Mouse (Mus musculus) MN1 (cell line): ENCODE results near the gene Lrrc8a.
A peak's percentile ranks its signal among the peaks of the same experiment; 100 is the strongest.

Source experiments
- DNase-seq: peaks from one replicate; pipeline ENCODE4 v3.0.0-alpha.2; 2016; ENCODE audit warnings: low spot score

Gene Lrrc8a

DNA sequence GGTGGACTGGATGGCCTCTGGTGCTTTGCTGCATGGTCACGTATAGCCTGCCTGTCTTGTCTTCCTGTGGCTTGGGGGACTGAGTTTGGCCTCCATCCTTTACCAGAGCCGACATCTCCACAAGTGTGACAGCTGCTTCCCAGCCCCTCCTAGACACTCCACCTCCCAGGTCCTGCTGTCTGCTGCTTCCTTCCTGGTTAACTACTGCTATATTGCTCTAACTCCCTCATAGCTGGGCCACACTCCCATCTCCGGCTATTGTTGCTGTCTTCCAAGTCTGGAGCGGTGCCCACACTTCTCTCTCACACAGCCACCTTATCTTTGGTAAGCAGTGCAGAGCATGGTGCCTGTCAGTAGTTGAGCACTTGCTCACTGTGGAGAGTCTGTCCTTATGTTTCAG is 2.3 kb downstream of the Lrrc8a start:
- peak; percentile 53 for DNase-seq

DNA sequence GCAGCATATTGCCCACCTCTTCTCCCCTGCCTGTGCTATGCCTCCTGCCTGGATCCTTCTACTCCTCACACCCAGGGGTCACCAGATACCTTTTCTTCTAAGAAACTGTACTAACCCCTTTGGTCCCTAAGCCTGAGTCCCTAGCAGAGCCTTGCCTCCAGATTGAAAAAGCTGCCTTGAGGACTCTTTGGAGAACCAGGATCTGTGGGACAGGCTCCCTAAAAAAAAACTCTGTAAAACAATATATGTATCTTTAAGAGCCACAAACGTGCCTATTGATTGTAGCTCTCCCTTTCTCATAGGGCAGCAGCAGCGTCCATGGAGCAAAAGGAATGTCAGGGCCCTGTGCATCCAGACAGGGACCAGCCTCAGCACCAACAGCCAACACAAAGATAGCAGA is 2.8 kb downstream of the Lrrc8a start, which contains the start of gene Gm28035:
TSS of gene Gm28035 (plus strand) at position 301 of the 400 bp plus-strand sequence.
- no peak for DNase-seq

DNA sequence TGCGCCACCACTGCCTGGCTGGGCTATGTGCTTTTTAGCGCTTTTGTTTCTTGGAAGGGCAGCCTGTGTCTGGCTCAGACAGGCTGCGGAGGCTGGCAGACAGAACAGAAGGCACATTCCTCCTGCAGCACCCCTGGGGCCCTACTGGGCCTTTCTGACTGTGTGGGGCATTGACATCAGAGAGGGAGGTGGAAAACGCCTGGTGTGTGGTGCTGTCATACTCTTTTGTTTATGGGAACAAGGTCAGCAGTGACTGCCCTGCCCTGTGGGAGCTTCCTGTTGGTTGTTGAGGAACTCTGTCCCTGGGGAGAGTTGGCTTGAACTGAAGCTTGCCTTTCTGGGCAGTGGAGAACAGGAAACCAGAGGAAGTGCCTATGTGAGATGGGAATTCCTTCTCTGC is 5.0 kb downstream of the Lrrc8a start:
- DNase-seq: no peak

DNA sequence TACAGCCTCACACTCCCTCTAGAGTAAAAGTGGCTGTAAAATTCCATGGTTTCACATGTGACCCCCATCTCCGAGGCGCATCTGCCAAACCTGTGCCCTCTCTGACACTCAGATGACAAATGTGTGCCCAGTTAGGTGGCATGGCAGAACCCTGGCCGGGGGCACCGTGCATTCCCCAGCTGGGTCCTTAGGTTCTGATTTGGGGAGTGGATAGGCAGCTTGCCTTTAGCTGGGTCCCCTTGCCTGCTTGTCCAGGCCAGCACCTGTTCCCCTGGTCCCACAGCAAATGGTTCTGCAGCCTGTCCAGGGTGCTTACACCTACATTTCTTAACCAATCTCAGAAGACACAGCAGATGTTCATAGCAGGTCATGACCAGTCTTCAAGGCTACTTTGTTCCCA is 5.9 kb downstream of the Lrrc8a start:
- no peak for DNase-seq

DNA sequence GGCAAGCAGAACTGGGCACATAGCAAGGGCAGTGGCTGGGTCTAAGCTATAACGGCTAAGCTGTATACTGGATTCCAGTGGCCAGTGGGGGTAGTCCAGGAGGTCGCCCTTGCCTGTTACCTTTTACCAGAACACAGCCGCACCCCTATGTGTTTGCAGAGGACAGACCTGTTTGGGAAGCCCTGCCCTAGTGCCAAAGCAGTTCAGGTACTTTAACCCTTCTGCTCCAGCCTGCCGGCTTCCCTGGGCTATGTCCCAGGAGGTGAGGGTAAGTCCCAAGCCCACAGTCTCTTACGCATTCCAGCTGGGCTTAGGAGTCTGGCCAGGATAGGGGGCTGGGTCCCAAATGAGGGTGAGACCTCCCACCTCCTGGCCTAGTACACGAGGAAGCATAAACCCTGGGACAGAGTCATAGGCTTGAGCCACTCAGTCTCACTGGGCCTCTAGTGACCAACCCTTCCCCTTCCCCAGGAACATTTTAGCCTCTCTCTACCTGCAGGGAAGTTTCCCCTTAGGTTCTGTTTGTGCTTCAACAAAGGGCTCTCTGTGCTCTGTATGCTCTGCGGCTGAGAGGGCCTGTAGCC is 7.2 kb downstream of the Lrrc8a start:
- DNase-seq: no peak

DNA sequence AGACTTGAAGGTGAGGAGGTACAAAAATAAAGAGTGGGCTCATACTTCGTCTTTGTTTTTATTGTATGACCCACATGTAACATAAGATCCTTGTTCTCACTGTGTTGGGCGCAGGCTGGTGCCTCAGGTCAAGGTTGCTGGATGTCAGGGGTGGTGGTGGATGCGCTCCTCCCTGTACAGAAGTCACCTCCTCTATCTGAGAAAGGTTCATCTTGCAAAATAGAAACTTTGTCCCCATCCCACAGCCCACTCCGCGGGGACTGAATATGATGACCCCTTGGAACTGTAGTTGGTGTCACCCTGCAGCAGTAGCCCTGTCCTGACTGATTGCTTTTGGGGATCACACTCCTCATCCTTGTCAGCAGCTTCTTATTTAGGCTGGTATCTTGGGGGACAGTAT is 9.5 kb downstream of the Lrrc8a start:
- no peak for DNase-seq

DNA sequence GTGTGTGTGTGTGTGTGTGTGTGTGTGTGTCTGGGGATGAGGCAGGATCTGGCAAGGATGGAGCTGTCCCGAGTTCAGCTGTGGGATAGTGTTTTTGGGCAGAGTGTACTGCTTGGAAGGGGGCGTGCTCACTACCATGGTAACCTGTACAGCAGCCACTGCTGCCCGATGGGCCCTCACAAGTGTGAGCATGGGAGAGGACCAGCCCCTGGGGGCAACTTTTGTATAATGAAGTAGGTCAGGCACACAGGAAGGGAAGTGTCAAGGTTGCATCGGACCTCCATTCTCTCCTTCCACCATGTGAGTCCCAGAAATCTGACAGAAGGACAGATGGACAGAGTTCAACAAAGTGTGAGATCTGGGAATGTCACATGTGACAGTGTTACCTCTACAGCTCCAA is 10.2 kb downstream of the Lrrc8a start:
- no peak for DNase-seq

DNA sequence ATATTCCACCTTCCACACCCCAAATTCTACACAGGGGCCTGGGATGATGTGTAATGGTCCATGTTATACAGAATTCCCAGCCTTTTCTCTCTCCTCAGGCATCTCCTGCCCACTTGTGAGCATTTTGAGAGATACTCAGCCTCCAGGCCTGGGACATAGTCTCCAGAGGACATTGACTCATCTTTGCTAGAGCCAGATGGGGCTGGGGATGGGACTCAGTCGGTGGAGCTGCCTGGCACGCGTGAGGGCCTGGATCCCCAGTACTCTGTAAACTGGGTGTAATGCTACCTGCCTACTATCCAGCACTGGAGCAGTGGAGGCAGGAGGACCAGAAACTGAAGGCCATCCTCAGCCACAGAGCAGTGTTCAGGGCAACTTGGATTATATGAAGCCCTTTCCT is 11.7 kb downstream of the Lrrc8a start:
- DNase-seq: no peak

DNA sequence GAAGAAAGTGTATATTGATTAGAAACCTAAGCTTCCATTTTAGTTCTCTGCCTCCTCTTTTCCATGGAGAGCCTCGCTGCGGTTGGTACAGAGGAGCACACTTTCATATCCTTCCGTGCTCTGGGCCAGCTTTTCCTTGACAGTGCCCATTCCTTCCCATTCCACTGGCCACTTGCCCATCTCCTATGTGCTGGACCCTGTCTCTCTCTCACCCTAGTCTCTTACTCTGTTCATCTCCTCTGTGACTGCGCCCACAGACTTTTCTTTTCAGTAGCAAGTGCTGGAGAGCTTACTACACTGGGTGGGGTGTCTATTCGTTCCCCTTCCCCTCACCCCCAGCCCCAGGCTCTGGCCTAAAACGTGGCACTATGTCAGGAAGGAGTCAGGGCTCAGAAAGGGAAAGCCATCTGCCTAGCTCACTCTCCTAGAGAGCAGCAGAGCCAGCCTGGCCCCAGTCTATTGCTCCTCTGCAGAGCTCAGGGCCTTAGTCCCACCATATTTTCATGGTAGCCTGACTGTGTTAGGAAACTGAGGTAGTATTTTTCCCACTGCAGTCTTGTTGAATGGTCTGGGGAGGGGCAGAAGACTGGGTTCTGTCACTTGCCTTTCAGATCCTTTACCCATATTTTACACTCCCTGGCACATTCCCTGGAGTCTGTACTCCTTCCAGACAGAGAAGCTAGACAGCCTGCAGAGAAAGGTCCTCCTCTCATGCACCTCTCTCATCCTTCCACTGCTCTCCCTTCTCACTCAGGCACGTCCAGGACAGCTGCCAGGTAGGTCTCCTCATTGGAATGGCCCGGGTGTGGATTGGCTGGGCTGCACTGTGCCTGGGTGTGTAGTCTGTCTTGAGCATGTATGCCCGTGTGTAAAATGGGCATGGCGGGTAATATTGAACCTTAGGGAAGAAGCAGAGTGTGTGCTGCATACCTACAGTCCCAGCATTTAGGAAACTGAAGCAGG is 12.9 kb downstream of the Lrrc8a start:
- no peak for DNase-seq

DNA sequence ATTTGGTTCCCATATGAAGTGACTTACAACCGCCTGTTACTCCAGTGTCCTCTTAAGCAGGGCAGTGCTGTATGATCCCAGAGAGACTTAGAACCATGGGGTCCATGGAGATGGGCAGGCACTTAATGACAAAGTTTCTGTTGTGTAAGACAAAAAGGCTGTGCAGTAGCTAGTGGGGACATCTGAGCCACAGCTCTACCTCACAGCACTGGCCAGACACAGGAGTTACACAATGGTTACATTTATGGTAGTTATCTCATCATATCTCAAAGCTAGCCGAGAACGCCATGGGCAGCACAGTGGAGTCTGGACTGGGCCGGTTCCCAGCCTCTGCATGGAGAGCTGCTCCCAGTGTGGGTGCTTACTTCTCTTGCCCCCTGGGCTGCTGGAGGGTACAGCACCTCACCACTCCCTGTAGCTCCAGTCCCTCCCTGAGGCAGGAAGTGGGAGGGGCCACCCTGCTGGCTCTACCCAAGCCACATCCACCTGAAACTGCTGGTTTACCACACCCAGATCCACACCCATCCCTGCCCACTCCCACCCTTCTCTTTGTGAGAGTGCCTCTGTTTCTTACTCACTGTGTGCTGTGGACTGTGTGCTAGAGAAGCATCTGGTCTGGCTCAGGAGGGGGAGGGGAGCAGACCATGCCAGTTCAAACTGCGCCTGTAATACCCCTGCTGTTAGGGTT is 14.0 kb downstream of the Lrrc8a start:
- DNase-seq: peak; percentile 57

DNA sequence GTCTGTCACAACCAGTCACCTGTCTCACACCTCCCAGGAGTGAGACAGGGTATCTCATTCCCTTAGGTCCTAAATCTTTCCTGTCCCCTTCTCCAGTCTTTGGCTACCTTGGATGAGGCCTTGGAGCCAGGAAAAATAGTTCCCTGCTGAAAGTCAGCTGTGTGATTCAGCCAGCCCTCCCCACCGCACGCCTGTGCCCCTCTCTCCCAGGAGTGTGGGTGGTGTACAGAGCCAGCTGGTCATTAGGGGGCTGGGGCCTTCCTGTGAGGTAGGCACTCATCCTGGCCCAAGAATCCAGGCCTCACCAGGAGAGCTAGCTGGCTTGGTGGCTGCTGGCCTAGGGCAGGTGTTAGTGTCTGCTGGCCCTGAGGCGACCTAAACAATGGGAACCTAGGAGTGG is 15.0 kb downstream of the Lrrc8a start:
- no peak for DNase-seq

DNA sequence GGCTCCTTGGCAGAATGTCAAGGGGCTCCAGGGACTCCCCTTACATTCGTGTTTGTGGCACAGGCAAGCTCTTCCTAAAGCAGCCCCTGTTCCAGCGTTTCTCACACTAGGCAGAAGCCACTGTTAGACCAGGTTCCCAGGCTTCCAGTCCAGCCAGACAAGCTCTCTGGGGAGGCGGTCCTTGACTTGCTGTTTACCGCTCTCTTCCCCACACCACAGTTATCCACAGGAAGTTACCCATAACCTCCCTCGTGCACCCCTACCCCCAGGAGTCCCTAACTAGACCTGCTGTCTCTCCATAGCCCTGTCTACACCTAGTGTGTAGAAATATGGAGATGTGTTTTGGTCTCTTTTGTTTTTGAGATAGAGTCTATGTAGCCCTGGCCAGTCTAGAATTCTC is 16.3 kb downstream of the Lrrc8a start:
- no peak for DNase-seq

DNA sequence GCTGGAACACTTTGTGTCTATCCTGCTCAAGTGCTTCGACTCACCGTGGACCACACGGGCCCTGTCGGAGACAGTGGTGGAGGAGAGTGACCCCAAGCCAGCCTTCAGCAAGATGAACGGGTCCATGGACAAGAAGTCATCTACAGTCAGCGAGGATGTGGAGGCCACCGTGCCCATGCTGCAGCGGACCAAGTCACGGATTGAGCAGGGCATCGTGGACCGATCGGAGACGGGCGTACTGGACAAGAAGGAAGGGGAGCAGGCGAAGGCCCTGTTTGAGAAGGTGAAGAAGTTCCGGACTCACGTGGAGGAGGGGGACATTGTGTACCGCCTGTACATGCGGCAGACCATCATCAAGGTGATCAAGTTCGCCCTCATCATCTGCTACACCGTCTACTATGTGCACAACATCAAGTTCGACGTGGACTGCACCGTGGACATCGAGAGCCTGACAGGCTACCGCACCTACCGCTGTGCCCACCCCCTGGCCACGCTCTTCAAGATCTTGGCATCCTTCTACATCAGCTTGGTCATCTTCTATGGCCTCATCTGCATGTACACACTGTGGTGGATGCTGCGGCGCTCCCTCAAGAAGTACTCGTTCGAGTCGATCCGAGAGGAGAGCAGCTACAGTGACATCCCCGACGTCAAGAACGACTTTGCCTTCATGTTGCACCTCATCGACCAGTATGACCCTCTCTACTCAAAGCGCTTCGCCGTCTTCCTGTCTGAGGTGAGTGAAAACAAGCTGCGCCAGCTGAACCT is 18.3 kb downstream of the Lrrc8a start:
- DNase-seq: no peak

DNA sequence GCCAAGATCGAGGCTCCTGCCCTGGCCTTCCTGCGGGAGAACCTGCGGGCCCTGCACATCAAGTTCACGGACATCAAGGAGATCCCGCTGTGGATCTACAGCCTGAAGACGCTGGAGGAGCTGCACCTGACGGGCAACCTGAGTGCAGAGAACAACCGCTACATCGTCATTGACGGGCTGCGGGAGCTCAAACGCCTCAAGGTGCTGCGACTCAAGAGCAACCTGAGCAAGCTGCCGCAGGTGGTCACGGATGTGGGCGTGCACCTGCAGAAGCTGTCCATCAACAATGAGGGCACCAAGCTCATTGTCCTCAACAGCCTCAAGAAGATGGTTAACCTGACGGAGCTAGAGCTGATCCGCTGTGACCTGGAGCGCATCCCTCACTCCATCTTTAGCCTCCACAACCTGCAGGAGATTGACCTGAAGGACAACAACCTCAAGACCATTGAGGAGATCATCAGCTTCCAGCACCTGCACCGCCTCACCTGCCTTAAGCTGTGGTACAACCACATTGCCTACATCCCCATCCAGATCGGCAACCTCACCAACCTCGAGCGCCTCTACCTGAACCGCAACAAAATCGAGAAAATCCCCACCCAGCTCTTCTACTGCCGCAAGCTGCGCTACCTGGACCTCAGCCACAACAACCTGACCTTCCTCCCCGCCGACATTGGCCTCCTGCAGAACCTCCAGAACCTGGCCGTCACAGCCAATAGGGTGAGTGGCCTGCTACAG is 19.3 kb downstream of the Lrrc8a start:
- no peak for DNase-seq

DNA sequence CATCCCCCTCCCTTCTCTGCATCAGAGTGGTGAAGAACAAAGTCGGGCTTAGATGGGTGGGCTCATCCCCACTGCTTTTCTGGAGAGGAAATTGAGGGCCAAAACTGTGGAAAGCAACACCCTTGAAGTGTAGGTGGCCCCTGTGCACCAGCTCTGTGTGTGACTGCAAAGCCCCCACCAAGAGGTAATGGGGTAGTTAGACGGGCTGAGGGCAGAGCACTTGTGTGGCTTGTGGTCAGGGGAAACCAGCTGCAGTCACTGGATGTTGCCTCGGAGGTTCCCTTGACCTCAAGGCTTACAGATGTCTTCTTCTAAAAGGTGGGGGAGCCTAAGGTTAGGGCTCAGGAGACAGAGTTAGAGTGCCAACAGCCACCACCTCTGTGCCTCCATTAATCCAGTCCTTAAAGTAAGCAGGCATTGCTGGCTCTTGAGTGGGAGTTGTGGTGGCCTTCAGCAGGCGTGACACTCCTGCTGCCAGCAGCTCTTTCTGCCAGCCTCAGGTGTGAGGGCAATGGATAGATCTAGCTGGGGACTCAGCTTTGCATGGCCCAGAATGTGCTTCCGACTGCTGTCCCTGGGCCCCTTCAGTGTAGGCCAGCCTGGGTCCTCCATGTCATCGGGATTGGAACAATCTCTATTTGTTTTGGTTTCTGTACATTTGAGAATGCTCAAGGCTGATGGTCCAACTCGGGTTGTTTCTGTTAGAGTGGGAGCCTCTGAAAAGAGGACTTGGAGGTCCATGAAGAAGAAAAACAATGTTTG is 20.4 kb downstream of the Lrrc8a start:
- no peak for DNase-seq

DNA sequence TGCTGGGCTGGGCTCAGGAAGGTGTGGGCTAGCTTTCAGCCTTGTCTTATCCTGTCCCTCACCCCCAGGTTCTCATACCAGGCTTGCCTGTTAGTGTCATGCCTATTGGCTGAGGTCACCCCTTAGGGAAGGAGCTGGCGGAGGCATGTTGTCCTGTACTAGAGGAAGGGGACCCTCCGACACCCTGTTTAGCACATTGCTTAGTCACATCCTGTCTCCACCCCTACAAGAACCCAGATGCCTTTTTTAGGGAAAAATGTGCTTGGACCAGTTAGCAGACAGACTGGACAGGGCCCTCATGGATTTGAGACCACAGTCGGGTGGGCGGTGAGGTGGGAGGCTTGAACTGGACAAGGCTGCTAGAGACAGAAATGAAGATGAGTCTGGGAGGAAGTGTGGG is 21.1 kb downstream of the Lrrc8a start:
- no peak for DNase-seq

DNA sequence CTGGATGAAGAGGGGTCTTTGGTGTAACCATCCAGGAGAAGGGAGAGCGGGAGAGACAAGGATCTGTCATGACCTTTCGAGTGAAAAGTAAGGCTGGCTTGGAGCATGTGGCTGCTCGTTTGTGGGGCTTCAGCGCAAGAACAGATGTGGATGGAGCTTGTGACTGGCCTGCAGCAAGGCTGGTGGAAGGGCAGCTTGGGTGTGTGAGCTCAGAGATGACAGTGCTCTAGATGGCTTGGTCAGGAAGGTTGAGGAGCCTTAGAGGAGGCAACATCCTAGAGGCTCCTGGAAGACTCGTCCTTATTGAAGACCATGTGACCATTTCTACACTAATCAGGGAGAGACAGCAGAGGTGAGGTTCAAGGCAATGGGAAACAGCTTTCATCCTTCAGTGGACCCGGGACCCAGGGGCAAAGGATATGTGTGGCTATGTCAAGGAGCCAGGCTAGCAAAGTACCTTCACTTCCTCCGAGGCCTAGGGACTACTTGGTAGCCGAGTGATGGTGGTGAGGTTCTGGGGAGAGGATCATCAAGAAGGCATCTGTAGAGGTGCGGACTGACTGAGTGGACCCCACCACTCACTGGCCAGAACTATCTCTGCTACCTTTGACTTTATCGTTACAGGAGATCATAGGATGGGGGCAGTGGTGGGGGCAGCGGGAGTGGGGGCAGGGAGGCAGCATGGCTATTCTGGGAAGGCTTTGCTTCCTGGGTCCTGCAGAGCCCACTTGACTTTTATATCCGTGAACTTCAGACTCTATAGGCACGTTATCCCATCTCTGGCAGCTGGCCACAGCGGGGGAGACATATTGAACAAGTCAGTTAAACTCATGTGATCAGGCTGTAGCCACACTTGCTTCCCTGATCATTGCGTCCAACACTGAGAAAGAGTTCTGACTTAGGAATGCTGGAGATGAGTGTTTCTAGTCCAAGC is 21.9 kb downstream of the Lrrc8a start:
- DNase-seq: no peak

DNA sequence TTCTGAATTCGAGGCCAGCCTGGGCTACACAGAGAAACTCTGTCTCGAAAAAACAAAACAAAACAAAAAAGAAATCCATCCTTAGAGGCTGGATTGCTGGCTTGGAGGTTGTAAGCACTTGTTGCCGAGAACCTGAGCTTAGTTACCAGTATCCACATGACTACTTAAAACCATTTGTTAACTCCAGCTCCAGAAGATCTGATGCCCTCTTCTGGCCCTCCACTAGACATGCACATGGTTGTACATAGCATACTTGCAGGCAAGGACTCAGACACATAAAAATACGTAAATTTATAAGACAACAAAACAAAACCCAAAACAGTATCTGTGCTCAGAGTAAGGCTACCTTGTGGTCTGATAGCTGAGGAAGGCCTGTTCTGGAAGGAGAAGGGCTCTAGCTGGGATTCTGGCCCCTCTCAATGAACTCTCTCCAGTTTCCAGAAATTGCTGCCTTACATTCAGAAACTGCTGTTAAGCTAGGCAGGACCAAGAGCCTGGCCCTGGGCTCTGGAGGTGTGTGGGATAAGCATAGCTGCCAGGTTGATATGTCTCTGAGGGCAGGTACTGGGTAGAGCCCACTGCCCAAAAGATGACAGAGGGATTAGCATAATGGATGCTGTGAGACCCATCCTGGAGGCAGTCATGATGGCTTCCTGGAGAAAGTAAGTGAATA is 23.7 kb downstream of the Lrrc8a start:
- no peak for DNase-seq
